Mouse (Mus musculus) right cerebral cortex, adult 18-20 months (tissue): Measurements from ENCODE around the gene Lmna.

Experiments
- DNase-seq: peaks from one replicate; pipeline ENCODE4 v3.0.0; 2022; ENCODE audit warnings: mixed read lengths

The Lmna gene

DNA sequence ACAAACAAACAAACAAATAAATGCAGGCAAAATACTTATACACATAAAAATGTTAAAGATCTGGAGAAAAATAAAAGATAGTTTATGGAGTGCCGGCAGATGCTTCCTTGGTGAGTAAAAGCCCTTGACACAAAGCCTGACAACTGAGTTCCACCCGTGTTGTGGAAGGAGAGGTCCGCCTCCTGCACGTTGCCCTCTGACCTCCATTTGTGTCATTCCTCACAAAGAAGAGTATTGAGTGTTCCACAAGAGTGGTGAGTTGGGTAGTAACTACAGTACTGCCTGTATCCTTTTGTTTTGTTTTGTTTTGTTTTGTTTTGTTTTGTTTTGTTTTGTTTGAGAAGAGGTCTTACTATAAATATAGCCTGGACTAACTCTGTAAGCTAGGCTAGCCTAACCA is 10.2 kb downstream of the Lmna start:
- DNase-seq, result no peak

DNA sequence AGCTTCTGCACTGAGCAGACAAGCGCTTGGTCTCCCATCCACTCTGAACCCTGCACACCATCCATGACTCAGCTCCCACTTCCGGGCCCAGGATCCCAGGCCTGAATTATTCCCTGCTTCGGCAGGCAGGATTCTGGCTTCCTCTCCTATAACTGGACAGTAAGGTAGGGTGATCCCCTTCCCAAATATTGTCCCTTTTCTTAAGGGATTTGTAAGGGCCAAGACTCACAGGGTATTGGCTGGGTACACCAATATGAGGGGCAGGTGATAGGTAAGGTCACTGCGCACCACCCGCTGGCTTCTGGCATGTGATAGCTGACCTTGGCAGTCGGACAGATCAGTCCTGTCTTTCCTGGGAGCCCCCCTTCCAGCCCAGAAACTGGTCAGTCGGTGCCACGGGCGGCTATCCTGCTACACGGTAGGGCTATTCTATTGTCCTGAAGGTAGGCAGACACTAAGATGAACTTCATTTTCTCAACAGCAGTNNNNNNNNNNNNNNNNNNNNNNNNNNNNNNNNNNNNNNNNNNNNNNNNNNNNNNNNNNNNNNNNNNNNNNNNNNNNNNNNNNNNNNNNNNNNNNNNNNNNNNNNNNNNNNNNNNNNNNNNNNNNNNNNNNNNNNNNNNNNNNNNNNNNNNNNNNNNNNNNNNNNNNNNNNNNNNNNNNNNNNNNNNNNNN is 13.9 kb downstream of the Lmna start:
- no peak for DNase-seq

DNA sequence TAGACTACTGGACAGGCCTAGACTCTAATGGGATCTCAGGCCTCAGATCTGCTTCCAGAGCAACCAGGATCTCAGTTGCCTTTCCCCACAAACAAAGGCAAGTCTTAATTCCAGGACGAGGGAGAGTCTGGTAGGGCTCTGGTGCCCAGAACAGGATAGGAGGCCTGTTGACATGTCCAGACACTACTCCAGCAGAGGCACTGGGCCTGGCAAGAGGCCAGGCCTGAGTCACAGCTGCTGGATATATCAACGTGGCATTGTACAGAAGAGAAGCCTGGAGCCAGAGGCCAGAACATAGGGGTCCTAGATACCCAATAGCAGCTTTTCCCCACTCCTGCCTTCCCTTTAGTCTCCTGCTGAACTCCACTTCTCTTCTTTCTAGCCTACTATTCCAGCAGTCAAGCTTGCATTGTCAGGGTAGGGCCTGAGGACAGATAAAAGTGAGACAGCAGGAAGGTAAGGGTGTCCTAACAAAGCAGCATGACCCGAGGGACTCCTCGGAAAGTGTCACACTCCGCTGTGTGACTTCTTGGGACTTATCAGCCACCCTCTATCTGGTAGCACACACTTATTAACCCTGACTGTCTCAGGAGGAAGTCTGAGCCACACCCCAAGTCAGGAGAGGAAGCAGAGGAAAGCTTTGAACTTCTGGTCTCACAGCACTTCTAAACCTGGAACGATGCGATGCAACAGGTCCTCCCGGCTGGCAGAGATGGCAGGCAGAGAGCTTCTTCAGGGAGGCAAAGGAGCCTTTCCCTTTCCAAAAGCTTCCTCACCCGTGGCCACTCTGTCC is 14.7 kb downstream of the Lmna start:
- peak; percentile 57 for DNase-seq

DNA sequence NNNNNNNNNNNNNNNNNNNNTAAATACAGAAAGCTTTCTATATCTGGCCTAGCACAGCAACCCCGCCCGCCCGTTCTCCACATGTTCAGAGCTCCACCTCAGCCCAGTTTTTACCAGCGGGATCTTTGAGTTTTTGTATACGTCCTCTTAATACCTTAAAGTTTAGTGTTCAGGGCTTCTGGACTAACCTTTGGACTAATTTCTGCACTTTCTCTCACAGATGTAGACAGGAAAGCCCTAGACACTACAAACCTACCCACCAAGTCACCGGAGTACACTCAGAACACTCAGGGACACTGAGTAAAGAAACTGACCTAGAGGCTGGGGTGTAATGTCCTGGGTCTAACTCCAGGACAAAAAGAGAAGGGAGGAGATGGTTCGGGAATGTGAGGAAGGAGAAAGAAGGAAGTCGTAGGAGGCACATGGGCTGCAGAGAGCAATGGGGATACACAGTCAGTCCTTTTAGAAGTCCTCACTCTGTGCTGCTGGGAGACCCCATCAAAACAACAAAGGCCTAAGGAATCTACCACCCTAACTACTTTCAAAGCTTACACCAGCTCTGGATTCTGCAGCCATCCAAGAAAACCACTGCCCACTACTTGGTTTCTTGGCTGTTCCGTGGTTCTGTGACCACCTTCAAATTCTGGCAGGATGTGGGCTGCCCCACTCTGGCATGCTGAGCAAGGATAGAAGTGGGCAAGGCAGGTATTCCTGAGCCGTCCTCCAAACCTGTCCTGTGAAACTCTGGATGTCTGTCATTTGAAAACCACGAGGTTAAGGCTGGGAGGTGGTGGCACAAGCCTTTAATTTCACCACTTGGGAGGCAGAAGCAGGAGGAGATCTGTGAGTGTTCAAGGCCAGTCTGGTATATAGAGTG is 15.8 kb downstream of the Lmna start:
- DNase-seq, result no peak

DNA sequence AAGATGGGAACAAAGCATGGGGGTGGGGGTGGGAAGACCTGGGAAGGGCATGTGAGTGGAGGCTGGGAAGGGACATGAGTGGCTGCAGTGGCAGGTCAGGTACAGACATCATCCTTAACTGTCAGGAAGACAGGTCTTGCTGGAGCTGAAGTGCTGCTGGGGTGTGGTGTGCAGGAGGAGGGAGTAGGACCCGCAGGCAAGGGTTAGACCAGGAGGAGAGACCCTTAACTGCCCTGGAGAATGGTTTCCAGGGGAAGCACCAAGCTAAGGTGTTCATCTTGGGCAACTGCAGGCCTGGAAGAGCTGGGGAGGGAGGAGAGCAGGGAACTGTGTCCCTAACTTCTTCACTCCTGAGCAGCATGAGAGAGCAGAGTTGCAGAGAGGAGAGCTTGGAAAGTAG is 22.4 kb downstream of the Lmna start:
- DNase-seq, result no peak

DNA sequence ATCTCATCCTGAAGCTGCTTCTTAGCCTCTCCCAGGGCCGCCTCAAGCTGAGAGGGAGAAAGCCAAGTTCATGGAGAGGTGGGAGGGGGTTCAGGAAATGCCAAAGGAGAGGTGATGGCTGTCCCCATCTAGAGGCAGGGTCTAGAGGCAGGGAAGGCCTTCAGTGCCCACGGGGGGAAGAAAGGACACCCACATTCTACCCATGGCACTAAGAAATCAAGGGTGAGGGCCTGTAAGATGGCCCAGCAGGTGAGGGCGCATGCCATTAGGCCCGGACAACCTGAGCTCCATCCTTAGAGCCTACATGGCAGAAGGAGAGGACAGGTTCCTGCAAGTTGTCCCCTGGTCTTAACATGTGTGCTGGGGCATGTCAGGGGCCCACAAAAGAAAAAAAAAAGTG is 22.9 kb downstream of the Lmna start:
- no peak for DNase-seq

DNA sequence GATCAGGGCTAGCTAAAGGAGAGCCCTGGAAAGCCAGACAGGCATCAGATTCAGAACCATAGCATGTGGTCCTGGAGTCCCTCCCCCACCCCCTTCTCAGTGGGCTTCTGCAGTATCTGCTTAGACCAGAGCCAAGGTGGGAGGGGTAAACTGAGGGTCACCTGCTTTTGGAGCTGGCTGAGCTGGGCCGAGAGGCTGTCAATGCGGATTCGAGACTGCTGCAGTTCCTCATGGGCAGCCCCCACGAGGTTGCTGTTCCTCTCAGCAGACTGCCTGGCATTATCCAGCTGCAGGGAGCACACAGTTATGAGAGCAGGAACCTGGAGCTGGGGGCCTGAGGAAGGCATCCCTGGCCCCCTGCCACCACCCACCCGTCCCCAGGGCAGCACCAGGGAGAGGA is 23.7 kb downstream of the Lmna start:
- DNase-seq, result no peak

DNA sequence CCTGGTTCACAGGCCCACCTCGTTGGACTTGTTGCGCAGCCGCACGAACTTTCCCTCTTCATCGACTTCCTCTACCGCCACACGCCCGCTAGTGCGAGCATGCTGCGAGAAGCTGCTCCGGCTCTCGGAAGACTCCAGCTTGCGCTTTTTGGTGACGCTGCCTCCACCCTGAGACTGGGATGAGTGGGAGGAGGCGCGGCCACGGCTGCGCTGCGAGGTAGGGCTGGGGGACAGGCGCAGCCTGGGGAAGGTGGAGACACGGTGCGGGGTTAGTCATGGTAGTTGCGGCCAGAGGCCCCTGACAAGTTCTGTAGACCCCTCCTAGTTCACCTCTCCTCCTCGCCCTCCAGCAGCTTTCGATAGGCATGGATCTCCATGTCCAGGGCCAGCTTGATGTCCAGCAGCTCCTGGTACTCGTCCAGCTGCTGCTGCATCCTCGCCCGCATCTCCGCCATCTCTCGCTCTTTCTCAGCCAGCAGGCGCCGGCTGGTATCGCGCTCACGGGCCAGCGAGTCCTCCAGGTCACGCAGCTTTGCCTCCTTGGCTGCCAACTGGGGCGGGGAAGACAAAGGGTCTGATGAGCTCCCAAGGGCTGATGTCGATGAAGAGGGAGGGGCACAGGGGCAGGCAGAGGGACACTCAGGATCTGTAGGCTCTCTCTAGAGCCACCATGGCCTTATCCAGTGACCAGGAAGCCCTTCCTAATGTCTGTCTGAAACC is 25.0 kb downstream of the Lmna start:
- DNase-seq, result peak; percentile 68

DNA sequence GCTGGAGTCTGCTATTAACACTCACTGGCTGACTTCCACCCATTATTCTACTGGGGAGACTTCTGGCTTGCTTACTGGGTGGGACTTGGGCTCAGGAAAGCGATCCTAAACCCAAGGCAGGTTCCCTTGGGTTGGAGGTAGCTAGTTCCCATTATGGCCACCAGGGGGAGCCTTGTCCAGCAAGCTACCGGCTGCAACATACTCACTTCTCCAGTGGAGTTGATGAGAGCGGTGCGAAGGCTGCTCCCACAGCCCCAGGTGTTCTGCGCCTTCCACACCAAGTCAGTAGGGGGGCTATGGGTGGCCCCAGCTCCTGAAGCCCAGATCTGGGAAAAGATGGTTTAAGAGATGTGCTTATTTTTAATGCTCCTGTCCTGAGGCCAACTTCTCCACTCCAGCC is 26.1 kb downstream of the Lmna start:
- DNase-seq, result peak; percentile 76

DNA sequence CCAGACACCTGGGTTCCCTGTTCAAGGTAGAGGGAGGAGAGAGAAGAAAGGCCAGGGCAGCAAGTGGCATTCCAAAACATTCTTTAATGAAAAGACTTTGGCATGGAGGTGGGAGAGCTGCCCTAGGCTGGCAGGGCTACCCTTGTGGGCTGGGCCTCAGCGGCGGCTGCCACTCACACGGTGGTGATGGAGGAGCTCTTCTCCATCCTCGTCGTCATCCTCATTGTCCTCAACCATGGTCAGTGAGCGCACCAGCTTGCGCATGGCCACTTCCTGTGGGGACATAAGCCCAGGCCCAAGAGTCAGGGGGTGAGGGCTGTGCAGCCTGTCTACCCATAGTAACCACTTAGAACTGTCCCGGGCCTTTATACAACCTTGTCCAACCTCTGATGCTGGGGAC is 26.6 kb downstream of the Lmna start:
- DNase-seq, result no peak

DNA sequence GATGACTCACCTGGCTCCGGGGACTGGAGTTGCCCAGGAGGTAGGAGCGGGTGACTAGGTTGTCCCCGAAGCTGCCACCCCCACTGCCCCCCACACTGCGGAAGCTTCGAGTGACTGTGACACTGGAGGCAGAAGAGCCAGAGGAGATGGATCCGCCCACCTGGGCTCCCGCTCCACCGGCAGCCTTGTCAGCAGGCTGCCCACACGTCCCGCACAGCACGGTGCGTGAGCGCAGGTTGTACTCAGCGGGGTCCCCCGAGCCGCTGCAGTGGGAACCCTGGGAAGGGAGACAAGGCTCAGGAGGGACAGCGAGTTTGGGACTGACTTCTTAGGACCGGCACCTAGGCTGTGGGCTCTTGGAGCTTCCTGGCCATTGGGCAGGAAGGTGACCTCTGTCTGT is 27.4 kb downstream of the Lmna start:
- DNase-seq, result peak; percentile 64

DNA sequence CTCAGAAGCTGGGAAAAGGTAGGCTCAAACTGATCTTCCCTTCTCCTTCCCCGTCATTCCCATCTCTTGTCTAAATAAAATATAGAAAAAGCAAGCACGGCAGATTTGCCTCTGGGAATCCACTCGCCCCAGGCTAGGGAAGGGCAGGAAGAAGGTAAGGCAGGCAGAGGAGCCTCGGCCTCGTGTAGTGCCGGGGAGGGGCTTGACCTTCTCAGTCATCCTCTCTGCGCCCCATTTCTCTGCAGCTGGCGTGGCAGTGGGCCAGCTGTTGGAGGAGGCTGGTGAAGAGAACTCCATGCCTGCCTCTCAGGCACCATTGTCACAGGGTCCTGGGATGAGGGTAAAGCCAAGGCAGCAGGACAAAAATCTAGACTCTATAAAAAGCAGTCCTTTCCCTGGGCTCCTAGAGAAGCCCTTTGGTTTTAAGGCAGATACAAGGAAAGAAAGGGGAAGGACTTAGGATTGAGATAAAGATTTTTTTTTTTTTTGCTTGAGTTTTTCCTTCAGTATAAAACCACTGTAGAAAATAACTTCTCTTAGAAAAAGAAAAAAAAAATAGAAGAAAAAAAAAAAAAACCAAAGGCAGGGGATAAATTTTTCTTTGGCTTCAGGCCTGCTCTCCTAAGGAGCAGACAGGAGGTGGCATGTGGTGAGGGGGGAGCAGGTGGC is 28.2 kb downstream of the Lmna start:
- DNase-seq, result peak; percentile 25

DNA sequence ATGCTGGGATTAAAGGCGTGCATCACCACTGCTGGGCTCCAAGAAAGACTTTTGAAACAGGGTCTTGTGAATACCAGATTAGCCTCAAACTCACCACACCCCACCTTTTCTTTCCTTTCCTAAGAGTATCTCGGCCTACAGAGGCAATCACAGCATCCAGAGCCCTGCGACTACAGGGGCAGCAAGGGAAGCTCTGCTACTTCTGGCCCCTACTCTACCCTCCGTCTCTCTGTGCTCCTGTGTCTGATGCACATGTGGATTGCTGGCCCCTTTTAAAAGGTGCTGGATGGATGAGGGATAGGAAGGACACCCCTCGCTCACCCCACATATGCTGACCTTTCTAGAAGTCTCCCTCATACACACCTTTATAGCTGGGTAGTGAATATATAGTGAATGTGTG is 29.1 kb downstream of the Lmna start:
- DNase-seq, result no peak

DNA sequence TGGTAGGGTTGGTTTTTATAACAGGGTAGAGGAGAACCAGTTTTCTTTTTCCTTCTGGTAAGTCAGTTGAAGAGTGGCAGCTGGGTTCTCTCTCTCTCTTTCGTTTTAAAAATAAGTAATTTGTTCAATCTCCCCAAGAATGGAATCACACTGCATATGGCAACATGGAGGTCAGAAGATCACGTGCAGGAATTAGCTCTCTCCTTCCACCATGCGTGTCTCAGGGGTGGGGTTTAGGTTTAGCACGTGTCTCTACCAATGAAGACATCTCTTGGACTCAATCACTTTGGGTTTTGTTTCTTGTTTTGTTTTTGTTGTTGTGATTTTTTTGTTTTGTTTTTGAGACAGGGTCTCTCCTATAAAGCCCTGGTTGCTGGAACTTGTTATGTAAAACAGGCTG is 29.9 kb downstream of the Lmna start:
- DNase-seq, result no peak

DNA sequence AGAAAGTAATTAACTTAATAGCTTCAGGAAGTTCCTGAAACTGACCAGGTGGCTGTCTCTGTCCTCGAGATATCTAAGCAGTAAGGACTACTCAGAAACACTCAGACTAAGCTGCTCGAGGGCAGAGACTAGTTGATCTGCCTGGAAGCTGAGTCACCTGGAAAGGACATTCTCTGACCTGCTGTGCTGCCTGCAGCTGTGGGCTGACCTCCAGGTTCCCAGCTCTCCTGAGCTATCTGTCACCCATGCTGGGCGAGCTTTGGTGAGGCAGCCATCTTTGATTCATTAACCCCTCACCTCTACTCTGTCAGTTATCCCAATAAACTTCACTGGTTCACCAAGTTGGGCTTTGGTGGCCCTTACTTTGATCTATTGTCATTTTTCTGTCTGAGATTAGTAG is 30.6 kb downstream of the Lmna start:
- no peak for DNase-seq

DNA sequence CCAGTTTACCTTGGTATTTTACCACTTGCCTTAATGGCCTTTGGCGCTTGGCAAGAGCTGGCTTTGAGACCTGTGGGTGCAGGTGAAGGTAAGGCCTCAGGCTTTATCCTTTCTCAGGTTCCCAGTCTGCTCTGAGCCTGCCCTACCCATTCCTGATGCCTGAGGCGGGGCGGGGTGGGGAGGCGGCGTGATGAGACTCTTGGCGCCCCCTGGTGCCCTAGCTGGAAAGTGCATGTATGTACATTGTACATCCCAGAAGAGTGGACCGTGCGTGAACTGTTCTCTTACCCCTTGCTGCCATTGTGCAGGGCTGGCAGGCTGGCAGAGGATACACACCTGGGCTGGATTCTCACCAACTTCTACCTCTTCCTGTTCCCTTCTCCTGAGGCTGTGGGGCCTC is 32.0 kb downstream of the Lmna start:
- DNase-seq, result peak; percentile 70

DNA sequence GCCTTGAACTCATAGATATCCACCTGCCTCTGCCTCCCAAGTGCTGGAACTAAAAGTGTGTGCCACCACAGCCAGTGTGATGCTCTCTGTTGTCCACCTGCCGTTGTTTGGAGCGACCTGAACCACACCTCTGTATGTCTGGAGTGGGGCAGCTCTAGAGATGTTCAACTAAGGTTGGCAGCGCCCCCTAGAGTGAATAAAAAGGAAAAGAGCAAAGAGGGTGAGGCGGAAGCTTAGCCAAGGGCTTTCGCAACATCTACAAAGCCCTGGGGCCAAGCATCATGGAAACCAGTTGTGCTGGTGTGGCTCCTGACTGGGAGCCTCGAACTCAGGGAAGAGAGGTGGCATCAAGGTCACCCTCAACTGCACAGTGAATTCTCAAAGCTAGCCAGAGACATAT is 33.4 kb downstream of the Lmna start:
- no peak for DNase-seq

DNA sequence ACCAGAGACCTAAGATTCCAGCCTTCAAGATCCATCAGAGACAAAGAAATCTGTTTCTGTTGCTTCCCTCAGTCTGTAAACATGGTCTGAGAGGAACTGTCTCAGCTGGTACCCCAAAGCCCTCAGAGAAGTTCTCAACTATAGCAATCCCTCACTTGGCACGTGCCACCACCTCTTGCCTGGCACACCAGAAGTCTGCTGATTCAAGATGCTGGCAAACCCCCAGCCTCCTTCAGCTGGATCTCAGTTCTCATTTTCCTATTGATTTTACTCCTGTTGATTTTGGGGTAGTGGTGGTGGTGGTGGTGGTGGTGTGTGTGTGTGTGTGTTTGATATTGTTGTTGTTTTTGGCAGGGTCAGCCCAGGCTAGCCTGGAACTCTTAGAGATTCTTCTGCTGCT is 36.2 kb downstream of the Lmna start:
- DNase-seq, result no peak

DNA sequence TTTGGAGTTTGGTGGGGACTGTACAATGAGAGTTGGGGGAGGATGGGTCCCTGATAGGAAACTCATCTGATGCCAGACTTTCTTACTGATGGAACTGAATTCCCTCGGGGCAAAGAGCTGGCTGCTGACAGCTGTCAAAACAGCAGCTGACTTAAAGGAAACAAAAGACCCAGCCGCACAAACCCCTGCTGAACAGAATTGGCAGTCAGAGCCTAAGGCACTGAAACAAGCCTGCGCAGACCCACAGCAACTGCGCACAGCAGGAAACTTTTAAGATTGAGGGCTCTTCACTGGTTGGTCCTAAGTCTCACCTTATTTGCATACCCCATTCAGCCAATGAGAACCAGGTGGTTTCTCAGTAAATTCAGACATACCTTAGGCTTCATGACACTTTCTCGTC is 36.7 kb downstream of the Lmna start:
- DNase-seq, result no peak

DNA sequence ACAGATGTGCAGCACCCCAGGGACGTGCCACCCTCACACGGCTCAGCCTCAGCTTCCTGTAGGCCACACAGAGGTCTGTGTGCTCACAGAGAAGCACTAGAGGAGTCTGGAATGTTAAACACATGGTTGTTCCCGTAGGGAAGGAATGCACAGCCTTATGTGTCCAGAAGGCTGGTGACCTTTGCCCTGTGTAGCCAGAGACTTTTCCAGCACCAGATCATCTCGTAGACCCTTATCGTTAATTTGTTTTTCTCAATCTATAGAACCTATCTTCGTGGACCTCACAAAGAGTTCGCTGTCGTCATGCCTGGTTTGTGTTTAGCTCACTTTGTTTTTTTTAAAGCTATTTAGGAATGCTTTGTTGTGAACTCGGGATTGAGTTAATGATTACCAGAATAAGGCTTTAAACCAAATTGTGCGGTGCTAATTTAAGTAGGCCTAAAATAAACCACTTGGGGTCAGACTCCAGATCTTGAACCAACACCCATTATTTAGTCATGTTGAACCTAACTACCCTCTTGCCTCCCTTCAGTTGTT is 38.7 kb downstream of the Lmna start:
- no peak for DNase-seq

DNA sequence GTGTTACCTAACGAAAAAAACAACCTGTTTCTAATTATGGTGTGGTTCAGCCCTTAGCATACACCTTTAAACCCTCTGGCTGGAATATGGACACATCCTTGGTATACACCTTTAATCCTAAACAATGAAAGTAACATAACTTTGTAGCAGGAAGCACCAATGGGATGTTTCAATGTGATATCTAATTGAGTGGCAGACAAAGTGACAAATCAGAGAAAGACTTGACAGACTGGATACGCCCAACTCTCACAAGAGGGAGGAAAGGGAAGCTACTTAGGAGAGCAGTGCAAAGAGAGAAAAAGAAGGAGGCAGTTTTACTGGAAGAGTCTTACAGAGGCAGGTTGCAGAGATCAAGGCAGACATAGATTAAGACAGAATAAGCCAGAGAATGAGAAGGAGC is 40.3 kb downstream of the Lmna start:
- no peak for DNase-seq

DNA sequence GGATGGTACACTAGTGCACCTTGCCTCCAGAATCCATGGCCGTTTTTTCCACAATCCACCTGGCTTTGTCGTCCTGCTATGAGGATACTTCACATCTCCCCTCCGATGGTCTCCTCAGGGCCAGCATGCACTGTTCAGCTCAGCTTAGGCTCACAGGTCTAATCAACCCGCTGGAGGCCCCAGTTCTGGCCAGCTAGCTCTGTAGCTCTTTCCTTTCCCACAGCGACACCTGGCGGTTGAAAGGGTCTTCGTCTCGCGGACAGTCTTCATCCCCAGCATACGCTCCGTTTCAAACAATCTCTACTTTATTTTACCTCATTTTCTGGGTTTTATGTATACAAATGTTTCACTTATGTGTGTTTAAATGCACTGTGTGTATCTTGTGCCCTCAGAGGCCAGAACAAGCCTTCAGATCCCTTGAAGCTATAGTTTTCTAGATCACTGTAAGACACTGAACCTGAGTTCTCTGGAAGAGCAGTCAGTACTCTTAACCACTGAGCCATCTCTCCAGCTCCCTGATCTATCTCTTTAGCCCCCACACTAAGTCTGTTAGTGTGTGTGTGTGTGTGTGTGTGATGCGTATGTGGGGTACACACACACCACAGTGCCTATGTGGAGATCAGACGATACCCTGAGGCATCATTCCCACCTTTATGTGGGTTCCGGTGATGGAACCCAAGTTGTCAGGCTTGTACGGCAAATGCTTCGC is 42.5 kb downstream of the Lmna start:
- peak; percentile 85 for DNase-seq
